Mouse (Mus musculus): ENCODE results near the gene Olfr934.

Olfr934 gene

GRCm38 (mm10) chr9:38988215-38988614, at the start of gene Olfr934:
Gene Olfr934 (minus strand): TSS chr9:38988315.
- no peak for DNase-seq (ENCODE audit: inconsistent age in 2 of 2, low spot score in 1 of 2)

GRCm38 (mm10) chr9:39023277-39023676, 35.2 kb upstream of the Olfr934 start, which contains the start of gene Olfr146:
Gene Olfr146 (minus strand): TSS chr9:39023377.
- DNase-seq (ENCODE audit: inconsistent age in 2 of 2, low spot score in 1 of 2): no peak

GRCm38 (mm10) chr9:38999583-38999982, 11.5 kb upstream of the Olfr934 start, which contains the start of gene Olfr935:
Gene Olfr935 (minus strand): TSS chr9:38999683.
- DNase-seq (ENCODE audit: inconsistent age in 2 of 2, low spot score in 1 of 2): no peak

- no peak for DNase-seq (ENCODE audit: inconsistent age in 2 of 2, low spot score in 1 of 2)
These were observed 16.1 kb downstream of the Olfr934 start, which contains the start of gene Olfr933 for GRCm38 (mm10) chr9:38972013-38972412. Gene Olfr933 (plus strand): TSS chr9:38972313.

GRCm38 (mm10) chr9:38954124-38954416, 34.0 kb downstream of the Olfr934 start:
- DNase-seq (ENCODE audit: inconsistent age in 2 of 2, low spot score in 1 of 2): no peak

GRCm38 (mm10) chr9:38953401-38954123, 34.6 kb downstream of the Olfr934 start:
- peak; percentile 61 to 92 for DNase-seq (ENCODE audit: inconsistent age in 2 of 2, low spot score in 1 of 2)
